Comparison of ENCODE assay signal across 17 mouse cellular contexts in the genomic region with DNA sequence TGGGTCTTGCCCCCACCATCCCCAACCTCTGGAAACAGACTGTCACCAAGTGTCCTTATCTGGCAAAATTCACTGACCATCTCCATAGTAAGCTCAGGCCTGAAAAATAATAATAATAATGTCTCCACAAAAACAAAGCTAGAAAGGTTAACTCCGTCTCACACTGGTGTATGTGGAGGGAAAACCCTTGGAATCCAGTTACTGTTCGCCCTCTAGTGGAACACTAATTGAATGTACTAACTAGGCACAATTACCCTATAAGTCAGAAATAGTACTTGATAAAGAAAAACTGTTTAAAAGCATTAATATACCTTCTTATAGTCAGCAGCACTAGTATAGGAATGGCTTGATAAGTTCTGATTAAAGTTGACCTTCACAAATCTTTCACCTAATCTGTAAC. TPM values are rescaled to one million over a fixed set of nuclear protein-coding genes. Genes with fewer than 3 reads are reported as not detected.
DNase-seq lines count a peak whose midpoint lies in the region; ATAC-seq and TF ChIP-seq lines count a peak whose summit lies in the region.
"Had no signal": no experiment of that assay in that cellular context is flagged by ENCODE, and none has a peak within 500 bp of the region (broad histone marks: within the 10 kb centered on the region; RNA-seq: fewer than 3 reads in every experiment).

No protein-coding gene starts in this region.

- in situ Hi-C loops in CH12.LX (cut with MboI; ENCODE audit: low pct_ligation_motif_present, low pct_unique_long_range_greater_than_20kb, low sequenced_read_pairs), result no loop called here

- no peak for TF ChIP-seq EP300 in CH12.LX (IDR thresholded peaks at IDR 0.05; ENCODE audit: low read length)

- TF ChIP-seq POLR2A in CH12.LX (IDR thresholded peaks at IDR 0.05; ENCODE audit: low read depth, low read length), result no peak

- WGBS in intestine, postnatal 0 days, result 9% methylated on average over 2 of the region's 2 CpGs
- WGBS in intestine, embryonic 16.5 days, result 6% methylated on average over 2 of the region's 2 CpGs
- WGBS in embryonic facial prominence, embryonic 14.5 days, result 16% methylated on average over 2 of the region's 2 CpGs

- dilution Hi-C loops in CH12.LX (cut with MboI; ENCODE audit: extremely low pct_ligation_motif_present, extremely low pct_unique_long_range_greater_than_20kb, low sequenced_read_pairs), result no loop called here

- no peaks in the 10 kb centered on the region for H3K9me3 ChIP-seq in intestine, postnatal 0 days (ENCODE audit: control insufficient read depth)
- H3K9me3 ChIP-seq in intestine, embryonic 16.5 days (ENCODE audit: control insufficient read depth, low read length), result no peaks in the 10 kb centered on the region
- peaks cover 2% of the 10 kb centered on the region for H3K9me3 ChIP-seq in CH12.LX (replicated peaks; ENCODE audit: low read length)
- H3K9me3 ChIP-seq in embryonic facial prominence, embryonic 14.5 days (ENCODE audit: control insufficient read depth, low read length), result no peaks in the 10 kb centered on the region
- H3K9me3 ChIP-seq: hindbrain, embryonic 12.5 days; lung, embryonic 15.5 days had no signal

- H3K79me2 ChIP-seq in CH12.LX (replicated peaks; ENCODE audit: control insufficient read depth, extremely low read depth, insufficient read depth, poor library complexity, severe bottlenecking), result peaks cover 12% of the 10 kb centered on the region

- no peak overlapping the region for H3K27ac ChIP-seq in intestine, postnatal 0 days (ENCODE audit: low read depth, low read length)
- no peak overlapping the region for H3K27ac ChIP-seq in intestine, embryonic 16.5 days (ENCODE audit: low read length)
- H3K27ac ChIP-seq in CH12.LX (ENCODE audit: insufficient read depth, low read depth), result no peak overlapping the region
- H3K27ac ChIP-seq in embryonic facial prominence, embryonic 14.5 days (replicated peaks; ENCODE audit: low read depth, low read length), result no peak overlapping the region
- H3K27ac ChIP-seq: hindbrain, embryonic 12.5 days; lung, embryonic 15.5 days had no signal

- no peaks in the 10 kb centered on the region for H3K4me1 ChIP-seq in intestine, postnatal 0 days (replicated peaks; ENCODE audit: control insufficient read depth, insufficient read depth, low read length)
- H3K4me1 ChIP-seq in intestine, embryonic 16.5 days (ENCODE audit: control insufficient read depth, insufficient read depth, low read length), result peaks cover 6% of the 10 kb centered on the region
- H3K4me1 ChIP-seq in CH12.LX (ENCODE audit: control insufficient read depth in 1 of 2, insufficient read depth in 2 of 2), result peaks cover 3 to 17% of the 10 kb centered on the region in 2 experiments; a peak in 2 of 4 replicates
- no peaks in the 10 kb centered on the region for H3K4me1 ChIP-seq in embryonic facial prominence, embryonic 14.5 days (ENCODE audit: control insufficient read depth, insufficient read depth, low read length)

- H3K27me3 ChIP-seq in intestine, postnatal 0 days (replicated peaks; ENCODE audit: control insufficient read depth, insufficient read depth, low read length), result no peaks in the 10 kb centered on the region
- H3K27me3 ChIP-seq in intestine, embryonic 16.5 days (replicated peaks; ENCODE audit: control insufficient read depth, insufficient read depth, low read length), result no peaks in the 10 kb centered on the region
- no peaks in the 10 kb centered on the region for H3K27me3 ChIP-seq in CH12.LX (replicated peaks)
- H3K27me3 ChIP-seq in embryonic facial prominence, embryonic 14.5 days (replicated peaks; ENCODE audit: control insufficient read depth, insufficient read depth, low read length), result no peaks in the 10 kb centered on the region
- H3K27me3 ChIP-seq: hindbrain, embryonic 12.5 days; lung, embryonic 15.5 days had no signal

- TF ChIP-seq CTCF in intestine, postnatal 0 days (IDR thresholded peaks at IDR 0.05; ENCODE audit: low read depth), result peak; percentile 68
- peak; percentile 8 to 71; a peak in 2 of 4 replicates for TF ChIP-seq CTCF in CH12.LX (conservative IDR thresholded peaks at IDR 0.05 in 1 of 2, IDR thresholded peaks at IDR 0.05 in 1 of 2; ENCODE audit: low read depth in 2 of 2, low read length in 2 of 2)

- DNase-seq in 416B (ENCODE audit: low read depth), result peak; percentile 72
- peak; percentile 29 for DNase-seq in CH12.LX (ENCODE audit: extremely low read depth)
- DNase-seq in embryonic facial prominence, embryonic 14.5 days (ENCODE audit: low spot score), result peak; percentile 24
- no peak for DNase-seq in spleen, postnatal 14 days (ENCODE audit: low spot score in 2 of 2)
- no peak for DNase-seq in gastrocnemius, adult 8-10 months (ENCODE audit: low spot score in 2 of 2)
- DNase-seq: adrenal gland, postnatal 36 days; cerebellum, postnatal 10 days; kidney, postnatal 36 days; right cerebral cortex, postnatal 4 days had no signal

- peak; percentile 64 for TF ChIP-seq RAD21 in CH12.LX (IDR thresholded peaks at IDR 0.05; ENCODE audit: low read depth, low read length)

- ATAC-seq in intestine, postnatal 0 days, result no peak
- ATAC-seq in intestine, embryonic 16.5 days, result no peak
- no peak for ATAC-seq in embryonic facial prominence, embryonic 14.5 days (ENCODE audit: low read depth)
- ATAC-seq: midbrain, embryonic 16.5 days had no signal

- H3K4me2 ChIP-seq in intestine, postnatal 0 days (replicated peaks; ENCODE audit: low read depth), result no peak overlapping the region
- H3K4me2 ChIP-seq in intestine, embryonic 16.5 days (ENCODE audit: low read depth, low read length), result no peak overlapping the region
- peak overlapping the region; percentile 45; the same call in 1 of the 2 replicates for H3K4me2 ChIP-seq in CH12.LX (ENCODE audit: insufficient read depth, low read depth, poor library complexity, severe bottlenecking)
- no peak overlapping the region for H3K4me2 ChIP-seq in embryonic facial prominence, embryonic 14.5 days (ENCODE audit: low read depth, low read length)
- H3K4me2 ChIP-seq: hindbrain, embryonic 12.5 days; lung, embryonic 15.5 days had no signal

- H3K9ac ChIP-seq in intestine, postnatal 0 days (ENCODE audit: low read depth, low read length), result no peak overlapping the region
- no peak overlapping the region for H3K9ac ChIP-seq in intestine, embryonic 16.5 days (ENCODE audit: low read depth, low read length)
- no peak overlapping the region for H3K9ac ChIP-seq in CH12.LX (ENCODE audit: insufficient read depth, low read depth)
- H3K9ac ChIP-seq in embryonic facial prominence, embryonic 14.5 days (ENCODE audit: low read depth, low read length), result no peak overlapping the region
- H3K9ac ChIP-seq: hindbrain, embryonic 12.5 days; lung, embryonic 15.5 days had no signal

- H3K36me3 ChIP-seq in intestine, postnatal 0 days (ENCODE audit: control insufficient read depth, insufficient read depth), result no peaks in the 10 kb centered on the region
- no peaks in the 10 kb centered on the region for H3K36me3 ChIP-seq in intestine, embryonic 16.5 days (ENCODE audit: control insufficient read depth, insufficient read depth, low read length)
- H3K36me3 ChIP-seq in CH12.LX (replicated peaks in 1 of 2; ENCODE audit: control insufficient read depth in 1 of 2, insufficient read depth in 1 of 2, low read length in 1 of 2), result peaks cover 0 to 1% of the 10 kb centered on the region in 2 experiments
- H3K36me3 ChIP-seq in embryonic facial prominence, embryonic 14.5 days (ENCODE audit: control insufficient read depth, insufficient read depth, low read length), result no peaks in the 10 kb centered on the region
- H3K36me3 ChIP-seq: hindbrain, embryonic 12.5 days; lung, embryonic 15.5 days had no signal

- H3K4me3 ChIP-seq in intestine, postnatal 0 days (ENCODE audit: low read depth, low read length), result no peak overlapping the region
- H3K4me3 ChIP-seq in intestine, embryonic 16.5 days (ENCODE audit: low read length), result no peak overlapping the region
- no peak overlapping the region for H3K4me3 ChIP-seq in CH12.LX (replicated peaks in 1 of 3; ENCODE audit: low read depth in 2 of 3, low read length in 2 of 3, poor library complexity in 1 of 3)
- H3K4me3 ChIP-seq in embryonic facial prominence, embryonic 14.5 days (ENCODE audit: low read depth, low read length), result no peak overlapping the region
- H3K4me3 ChIP-seq: hindbrain, embryonic 12.5 days; lung, embryonic 15.5 days had no signal

RNA-seq across cellular contexts. Expression of a gene that starts 2.8 kb away (rescaled TPM):
- polyA plus RNA-seq in intestine, postnatal 0 days (2015; fragmentation: Nextera tagmentation; extraction: Ambion mirVana), result 30.5 and 31.0 TPM in 2 replicates
- 52.6 and 60.4 TPM in 2 replicates for polyA plus RNA-seq in intestine, embryonic 16.5 days (2015; fragmentation: Nextera tagmentation; extraction: Ambion mirVana)
- total RNA-seq in CH12.LX (2012; rRNA removed) (53.4 and 57.8 TPM in 2 replicates), CH12.LX (2014; rRNA removed) (65.0 and 72.1 TPM in 2 replicates)
- 44.3 and 44.5 TPM in 2 replicates for polyA plus RNA-seq in CH12.LX (2012; ENCODE audit: insufficient read length, low read depth)
- 57.7 and 68.7 TPM in 2 replicates for polyA plus RNA-seq in embryonic facial prominence, embryonic 14.5 days (2014; fragmentation: Nextera tagmentation; extraction: Ambion mirVana)
- total RNA-seq in gastrocnemius, adult 8-10 months (2022), result 1 to 10 TPM; 3.7 to 6.8 (median 5.7) TPM

RNA-seq across cellular contexts. Expression of a gene that starts 19.4 kb away (rescaled TPM):
- not detected in 2 replicates for polyA plus RNA-seq in intestine, postnatal 0 days (2015; fragmentation: Nextera tagmentation; extraction: Ambion mirVana)
- polyA plus RNA-seq in intestine, embryonic 16.5 days (2015; fragmentation: Nextera tagmentation; extraction: Ambion mirVana), result not detected in 2 replicates
- total RNA-seq in CH12.LX (2012; rRNA removed), result 2.7 and 4.2 TPM in 2 replicates
- not detected in 2 replicates for total RNA-seq in CH12.LX (2014; rRNA removed)
- polyA plus RNA-seq in CH12.LX (2012; ENCODE audit: insufficient read length, low read depth), result not detected in 2 replicates
- polyA plus RNA-seq in embryonic facial prominence, embryonic 14.5 days (2014; fragmentation: Nextera tagmentation; extraction: Ambion mirVana), result not detected in 2 replicates
- not detected for total RNA-seq in gastrocnemius, adult 8-10 months (2022)
- total RNA-seq: adrenal gland, postnatal 36 days; left cerebral cortex, postnatal 10 days had no signal
- polyA plus RNA-seq: hindbrain, embryonic 12.5 days; lung, embryonic 15.5 days; midbrain, embryonic 16.5 days had no signal

RNA-seq across cellular contexts. Expression of a gene that starts 19.5 kb away (rescaled TPM):
- polyA plus RNA-seq in intestine, postnatal 0 days (2015; fragmentation: Nextera tagmentation; extraction: Ambion mirVana), result 35.4 and 36.7 TPM in 2 replicates
- 56.4 and 60.6 TPM in 2 replicates for polyA plus RNA-seq in intestine, embryonic 16.5 days (2015; fragmentation: Nextera tagmentation; extraction: Ambion mirVana)
- total RNA-seq in CH12.LX (2012; rRNA removed) (55.9 and 64.6 TPM in 2 replicates), CH12.LX (2014; rRNA removed) (95.9 and 117 TPM in 2 replicates)
- polyA plus RNA-seq in CH12.LX (2012; ENCODE audit: insufficient read length, low read depth), result 82.3 and 90.9 TPM in 2 replicates
- 53.3 and 57.2 TPM in 2 replicates for polyA plus RNA-seq in embryonic facial prominence, embryonic 14.5 days (2014; fragmentation: Nextera tagmentation; extraction: Ambion mirVana)
- 10 to 100 TPM in 1 of 4 experiments, 1 to 10 TPM in 3; 7.9 to 10.2 (median 8.3) TPM for total RNA-seq in gastrocnemius, adult 8-10 months (2022)

RNA-seq across cellular contexts. Expression of a gene that starts 43.3 kb away (rescaled TPM):
- polyA plus RNA-seq in intestine, postnatal 0 days (2015; fragmentation: Nextera tagmentation; extraction: Ambion mirVana), result not detected in 2 replicates
- polyA plus RNA-seq in intestine, embryonic 16.5 days (2015; fragmentation: Nextera tagmentation; extraction: Ambion mirVana), result not detected in 2 replicates
- total RNA-seq in CH12.LX (2012; rRNA removed) (not detected in 2 replicates), CH12.LX (2014; rRNA removed) (not detected in 2 replicates)
- not detected in 2 replicates for polyA plus RNA-seq in CH12.LX (2012; ENCODE audit: insufficient read length, low read depth)
- polyA plus RNA-seq in embryonic facial prominence, embryonic 14.5 days (2014; fragmentation: Nextera tagmentation; extraction: Ambion mirVana), result not detected in 2 replicates
- not detected for total RNA-seq in gastrocnemius, adult 8-10 months (2022)
- total RNA-seq: adrenal gland, postnatal 36 days; heart, adult 8-10 months; left cerebral cortex, postnatal 10 days had no signal
- polyA plus RNA-seq: hindbrain, embryonic 12.5 days; lung, embryonic 15.5 days; midbrain, embryonic 16.5 days; testis, adult 2 months had no signal

Comparison
In these comparisons a context has a peak if more than half of its experiments do, and no peak if none do; other contexts are left out.
1. DNase-seq: peak in 416B (single experiment), CH12.LX (single experiment) and embryonic facial prominence, embryonic 14.5 days (single experiment); none in spleen, postnatal 14 days (0 of 2) and gastrocnemius, adult 8-10 months (0 of 2).